Mouse (Mus musculus) midbrain, embryonic 14.5 days (tissue): ENCODE data around the gene Pah. TPM values are rescaled to one million over a fixed set of nuclear protein-coding genes. Genes with fewer than 3 reads are reported as not detected.

ENCODE experiments used
- ATAC-seq: fragments of 200-750 bp; cut with Nextera tagmentation; 2 replicates; pipeline ENCODE4 v1.8.0; 2017; ENCODE audit warnings: moderate number of reproducible peaks, moderate library complexity; ENCODE audit not compliant: low FRiP score, low TSS enrichment
- DNase-seq: peaks from one replicate; pipeline ENCODE4 v3.0.0-alpha.2; 2015
- H3K27ac ChIP-seq: fragments of 300-500 bp; sonication (generic); replicated peaks from 2 replicates; pipeline ENCODE4 v1.5.1; 2014; ENCODE audit warnings: mild to moderate bottlenecking, low read depth, low read length, moderate library complexity
- H3K27me3 ChIP-seq: fragments of 300-500 bp; sonication (generic); 2 replicates; pipeline ENCODE4 v1.6.1; 2014; ENCODE audit warnings: low read length, control low read depth, mixed read lengths; ENCODE audit not compliant: control insufficient read depth, insufficient read depth
- H3K36me3 ChIP-seq: fragments of 300-500 bp; sonication (generic); 2 replicates; pipeline ENCODE4 v1.6.1; 2014; ENCODE audit warnings: low read length, control low read depth; ENCODE audit not compliant: control insufficient read depth, insufficient read depth
- H3K4me1 ChIP-seq: fragments of 300-500 bp; sonication (generic); 2 replicates; pipeline ENCODE4 v1.6.1; 2014; ENCODE audit warnings: mild to moderate bottlenecking, antibody characterized with exemption, low read length, control low read depth; ENCODE audit not compliant: control insufficient read depth, insufficient read depth
- H3K4me2 ChIP-seq: fragments of 300-500 bp; sonication (generic); 2 replicates; pipeline ENCODE4 v1.6.1; 2014; ENCODE audit warnings: mild to moderate bottlenecking, low read length, moderate library complexity
- H3K4me3 ChIP-seq: fragments of 300-500 bp; sonication (generic); replicated peaks from 2 replicates; pipeline ENCODE4 v1.5.1; 2014; ENCODE audit warnings: low read depth, low read length
- H3K9ac ChIP-seq: fragments of 300-500 bp; sonication (generic); replicated peaks from 2 replicates; pipeline ENCODE4 v1.6.1; 2014; ENCODE audit warnings: mild to moderate bottlenecking, low read length, moderate library complexity
- H3K9me3 ChIP-seq: fragments of 300-500 bp; sonication (generic); 2 replicates; pipeline ENCODE4 v1.6.1; 2016; ENCODE audit warnings: low read length, control low read depth, mixed read lengths; ENCODE audit not compliant: control insufficient read depth
- WGBS: fragments of 180-500 bp; shearing (Covaris S2); extraction: QIAGEN DNeasy Blood & Tissue Kit; methylation state at CpG from one replicate; pipeline ENCODE4 v1.1.7; 2014; 5-methylcytosine and 5-hydroxymethylcytosine counted together
- polyA plus RNA-seq: library from polyadenylated mRNA; unstranded; fragments of >200 nt; fragmentation: Nextera tagmentation; extraction: Ambion mirVana; gene quantifications from 2 replicates; pipeline ENCODE4 v1.2.1, GENCODE M21; 2014

Gene Pah
- polyA plus RNA-seq: not detected in 2 replicates

- Histone ChIP-seq H3K27me3 (no peaks in the 10 kb centered on the region), H3K27ac (no peak within 1 kb of the TSS), H3K36me3 (no peaks in the 10 kb centered on the region), H3K4me3 (no peak within 1 kb of the TSS), H3K9ac (no peak within 1 kb of the TSS), H3K4me2 (no peak within 1 kb of the TSS), H3K4me1 (no peaks in the 10 kb centered on the region), H3K9me3 (no peaks in the 10 kb centered on the region)
- DNase-seq (no peak), ATAC-seq (no peak)
- WGBS: 92% methylated on average over 5 of the region's 5 CpGs
Measured at GRCm38 (mm10) chr10:87521646-87522045, at the start of gene Pah. TSS of gene Pah (plus strand) at chr10:87521795.

DNA sequence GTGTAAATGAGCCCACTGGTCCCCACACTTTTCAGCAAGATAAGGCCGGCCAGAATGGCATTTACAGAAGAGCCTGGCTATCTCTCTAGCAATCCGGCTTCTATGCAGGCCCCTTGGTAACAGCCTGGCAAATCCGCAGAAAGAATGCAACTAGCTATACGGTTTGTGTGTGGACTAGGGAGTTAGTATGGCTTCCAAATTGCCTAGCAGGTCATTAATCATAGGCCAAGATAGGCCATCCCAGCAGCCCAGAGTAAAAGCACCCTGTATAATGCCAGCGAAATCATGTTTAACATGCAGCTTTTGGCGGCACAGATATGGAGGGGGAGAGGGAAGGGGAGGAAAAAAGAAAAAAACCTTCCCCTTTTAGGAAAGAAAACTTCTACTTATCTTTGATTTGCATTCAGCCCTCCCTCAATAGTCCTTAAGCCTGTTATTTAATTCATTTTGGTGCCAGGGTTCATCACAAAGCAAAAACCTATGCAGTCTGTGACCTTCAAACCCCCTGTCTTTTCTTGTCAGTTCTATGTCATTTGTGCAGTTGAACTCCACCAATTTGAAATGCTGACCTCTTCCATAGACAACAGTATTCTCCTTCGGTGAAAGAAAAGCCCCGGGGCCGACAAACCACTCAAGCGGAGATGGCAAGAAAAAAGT lies 48.0 kb upstream of the Pah start:
- WGBS: 10% methylated on average over 10 of the region's 10 CpGs
- DNase-seq (peak; percentile 46), ATAC-seq (no peak)
- Histone ChIP-seq H3K27ac (peak overlapping the region; percentile 17; the same call in 1 of the 2 replicates), H3K4me2 (no peak overlapping the region), H3K9me3 (no peaks in the 10 kb centered on the region), H3K27me3 (no peaks in the 10 kb centered on the region), H3K9ac (no peak overlapping the region), H3K4me3 (no peak overlapping the region), H3K36me3 (no peaks in the 10 kb centered on the region), H3K4me1 (peaks cover 7% of the 10 kb centered on the region)

- ATAC-seq (no peak), DNase-seq (no peak)
- H3K4me1 ChIP-seq: peaks cover 7% of the 10 kb centered on the region
- H3K27ac ChIP-seq: no peak overlapping the region
- H3K9ac ChIP-seq: no peak overlapping the region
- WGBS: 45% methylated on average over 2 of the region's 2 CpGs
- H3K4me3 ChIP-seq: no peak overlapping the region
- H3K36me3 ChIP-seq: no peaks in the 10 kb centered on the region
- H3K27me3 ChIP-seq: no peaks in the 10 kb centered on the region
- no peak overlapping the region for H3K4me2 ChIP-seq
- H3K9me3 ChIP-seq: no peaks in the 10 kb centered on the region
Measured at GRCm38 (mm10) chr10:87474971-87475370, 46.6 kb upstream of the Pah start.

DNA sequence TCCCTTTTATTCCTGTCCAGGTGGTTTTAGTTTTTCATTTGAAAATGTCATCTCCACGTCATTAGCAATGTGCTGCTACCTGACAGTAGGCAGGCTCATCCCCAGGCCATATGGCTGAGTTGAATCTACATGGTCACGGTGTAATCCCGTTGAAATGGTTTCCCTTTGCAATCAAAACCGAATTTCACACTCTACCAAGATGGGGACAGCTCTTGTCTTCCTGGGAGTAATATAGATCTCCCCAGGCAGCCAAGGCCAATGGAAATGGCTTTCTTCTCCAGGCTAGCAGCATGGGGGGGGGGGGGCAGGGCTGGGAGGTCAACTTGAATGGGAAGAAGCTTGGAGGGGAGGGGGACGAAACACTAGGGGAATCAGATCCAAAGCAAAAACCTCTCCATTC lies 43.7 kb upstream of the Pah start:
- 16% methylated on average over 5 of the region's 5 CpGs for WGBS
- H3K9ac ChIP-seq: no peak overlapping the region
- H3K27ac ChIP-seq: no peak overlapping the region
- ATAC-seq: no peak
- no peak overlapping the region for H3K4me3 ChIP-seq
- no peaks in the 10 kb centered on the region for H3K9me3 ChIP-seq
- no peak overlapping the region for H3K4me2 ChIP-seq
- peaks cover 7% of the 10 kb centered on the region for H3K4me1 ChIP-seq
- no peaks in the 10 kb centered on the region for H3K36me3 ChIP-seq
- DNase-seq: peak; percentile 39
- H3K27me3 ChIP-seq: no peaks in the 10 kb centered on the region

DNA sequence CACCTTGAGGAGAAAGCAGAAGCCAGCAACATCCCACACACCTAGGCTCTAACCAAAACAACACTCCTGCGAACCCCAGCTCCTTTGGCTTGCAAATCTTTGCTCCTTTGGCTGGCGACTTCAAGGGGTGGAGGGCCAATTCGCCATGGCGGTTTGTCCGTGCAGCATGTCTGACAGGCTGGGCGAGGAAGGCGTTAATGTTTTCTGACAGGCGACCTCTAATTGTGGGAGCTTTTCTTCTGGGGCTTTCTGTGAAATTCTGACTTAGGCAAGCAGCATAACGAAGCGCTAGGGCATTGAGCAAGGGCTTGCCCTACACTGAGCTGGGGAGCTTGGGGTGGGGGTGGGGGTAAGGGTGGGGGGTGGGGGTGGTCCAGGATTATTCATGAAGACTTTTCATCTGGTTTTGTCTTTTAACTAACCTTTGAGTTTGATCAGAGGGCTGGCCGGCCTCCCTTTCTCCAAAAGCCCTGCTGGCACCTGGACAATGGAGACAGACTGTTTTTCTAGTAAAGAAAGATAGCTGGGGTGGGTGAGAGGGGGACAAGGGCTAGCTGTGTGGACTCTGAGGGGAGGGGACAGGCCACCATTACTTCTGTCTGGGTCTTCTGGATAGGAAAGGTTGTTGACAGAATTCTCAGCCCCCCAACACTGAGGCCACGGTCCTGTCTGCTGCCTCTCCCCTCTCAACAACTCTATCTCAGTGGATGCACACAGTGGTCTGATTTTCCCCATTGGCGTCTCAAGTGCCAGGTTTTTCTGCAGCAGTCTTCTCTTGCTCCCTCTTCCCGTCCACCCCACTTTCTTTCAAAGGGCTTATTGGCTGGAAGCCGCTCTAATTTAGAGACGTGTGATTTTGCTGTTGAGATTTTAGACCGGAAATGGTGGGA lies 36.5 kb upstream of the Pah start:
- Histone ChIP-seq H3K36me3 (no peaks in the 10 kb centered on the region), H3K4me2 (peak overlapping the region; percentile 81), H3K9me3 (no peaks in the 10 kb centered on the region), H3K4me1 (peaks cover 37% of the 10 kb centered on the region), H3K27me3 (no peaks in the 10 kb centered on the region), H3K27ac (peak overlapping the region; percentile 80), H3K4me3 (peak overlapping the region; percentile 41), H3K9ac (peak overlapping the region; percentile 52)
- WGBS: 1% methylated on average over 17 of the region's 17 CpGs
- DNase-seq: peak; percentile 72
- peak; percentile 55 for ATAC-seq

GRCm38 (mm10) chr10:87485721-87486620 lies 35.6 kb upstream of the Pah start:
- peak overlapping the region; percentile 41 for H3K4me3 ChIP-seq
- H3K27ac ChIP-seq: peak overlapping the region; percentile 80
- H3K9me3 ChIP-seq: no peaks in the 10 kb centered on the region
- H3K36me3 ChIP-seq: no peaks in the 10 kb centered on the region
- ATAC-seq (peak; percentile 73), DNase-seq (peak; percentile 92)
- peak overlapping the region; percentile 81 for H3K4me2 ChIP-seq
- no peaks in the 10 kb centered on the region for H3K27me3 ChIP-seq
- under 1% methylated on average over 33 of the region's 33 CpGs for WGBS
- H3K9ac ChIP-seq: peak overlapping the region; percentile 52
- peaks cover 44% of the 10 kb centered on the region for H3K4me1 ChIP-seq

DNA sequence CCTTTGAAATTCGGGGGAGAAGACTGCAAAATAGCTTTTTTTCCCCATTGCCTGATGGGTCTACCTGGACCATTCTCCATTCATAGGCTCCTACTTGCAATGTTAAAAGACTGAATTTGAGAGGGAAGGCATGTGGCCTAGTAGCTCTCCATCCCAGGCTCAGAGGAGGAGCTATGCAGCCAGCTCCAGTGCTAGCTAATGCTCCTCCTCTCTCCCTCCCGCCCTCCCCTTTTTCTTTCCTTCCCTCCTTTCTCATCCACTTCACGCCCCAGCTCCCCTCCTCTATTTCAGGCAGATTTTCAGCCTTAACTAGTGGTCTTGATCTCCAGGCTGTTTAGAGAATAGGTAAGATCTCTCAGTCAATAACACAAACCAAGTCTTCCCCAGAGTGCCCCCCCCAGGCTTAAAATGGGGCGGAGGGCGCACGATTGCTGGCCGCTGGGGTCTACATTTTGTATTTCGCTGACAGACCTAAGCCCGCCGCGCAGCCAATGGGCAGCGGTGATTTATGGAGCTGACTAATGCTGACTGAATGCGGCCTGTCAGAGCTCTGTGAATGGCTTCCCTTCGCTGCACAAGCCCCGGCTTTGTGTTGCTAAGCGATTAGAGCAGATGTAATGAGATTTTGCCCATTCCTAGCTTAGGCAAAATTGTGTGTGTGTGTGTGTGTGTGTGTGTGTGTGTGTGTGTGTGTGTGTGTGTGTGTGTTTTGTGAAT lies 33.0 kb upstream of the Pah start:
- Histone ChIP-seq H3K9ac (peak overlapping the region; percentile 40; the same call in 1 of the 2 replicates), H3K27me3 (no peaks in the 10 kb centered on the region), H3K36me3 (no peaks in the 10 kb centered on the region), H3K4me1 (peaks cover 52% of the 10 kb centered on the region), H3K4me2 (peak overlapping the region; percentile 81), H3K9me3 (no peaks in the 10 kb centered on the region), H3K27ac (peak overlapping the region; percentile 91), H3K4me3 (peak overlapping the region; percentile 23)
- peak; percentile 92 for DNase-seq
- WGBS: 0% methylated on average over 16 of the region's 16 CpGs
- ATAC-seq: peak; percentile 74
